Mouse (Mus musculus): Measurements from ENCODE around the gene Stt3b.

- TF ChIP-seq CTCF (IDR thresholded peaks at IDR 0.05; ENCODE audit: low read depth, low read length) = no peak
- no peak for TF ChIP-seq POLR2A (IDR thresholded peaks at IDR 0.05; ENCODE audit: insufficient read depth, low read length)
- no peak for TF ChIP-seq EP300 (IDR thresholded peaks at IDR 0.05; ENCODE audit: insufficient read depth, low read depth, low read length)
Measured at GRCm38 (mm10) chr9:115309381-115309971, 745 bp downstream of the Stt3b start.

Measured in ES-Bruce4 (cell line).